Mouse (Mus musculus) spleen, embryonic (tissue): ENCODE results near the gene Tbc1d10a.

Source experiments
- CTCF ChIA-PET: fragments of 350-600 bp; sonication (Branson Sonifier 250); formaldehyde crosslinking; loops from one replicate; lab custom pipeline; 2022; lab: Charles Lee

Tbc1d10a gene

GRCm38 (mm10) chr11:4261969-4262368 lies 75.4 kb downstream of the Tbc1d10a start:
- CTCF ChIA-PET = no interaction called here

- CTCF ChIA-PET = interaction anchor here (0.6 to 0.9 kb wide), 3 partner anchors 46 to 157 kb away, joined by 3 to 12 read pairs (median 6); no protein-coding TSS in a partner anchor
Measured at GRCm38 (mm10) chr11:4262847-4263246, 76.3 kb downstream of the Tbc1d10a start.

GRCm38 (mm10) chr11:4263296-4263695 lies 76.7 kb downstream of the Tbc1d10a start:
- CTCF ChIA-PET = interaction anchor here (0.6 to 0.9 kb wide), 2 partner anchors 47 to 156 kb away, joined by 3 to 12 read pairs; no protein-coding TSS in a partner anchor

- CTCF ChIA-PET = no interaction called here
Measured at GRCm38 (mm10) chr11:4264066-4264465, 77.5 kb downstream of the Tbc1d10a start.
